10 mouse cellular contexts compared by ENCODE assay signal in the genomic region with DNA sequence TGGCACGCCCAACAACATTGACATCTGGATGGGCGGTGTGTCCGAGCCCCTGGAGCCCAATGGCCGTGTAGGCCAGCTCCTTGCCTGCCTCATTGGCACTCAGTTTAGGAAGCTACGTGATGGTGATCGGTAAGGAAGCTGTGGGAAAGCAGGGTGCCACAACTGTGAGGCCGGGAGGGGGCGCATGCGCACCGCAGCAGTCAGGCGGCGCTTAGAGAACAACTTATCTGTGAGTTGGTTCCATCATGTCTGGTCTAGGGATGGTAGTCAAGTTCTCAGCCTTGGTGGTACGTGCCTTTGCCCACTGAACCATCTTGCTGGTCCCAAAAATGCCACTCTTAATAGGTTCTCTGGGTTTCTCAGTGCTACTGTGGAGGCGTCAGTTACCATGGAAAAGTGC. TPM values are rescaled to one million over a fixed set of nuclear protein-coding genes. Genes with fewer than 3 reads are reported as not detected.
A peak's percentile ranks its signal among the peaks of the same experiment; 100 is the strongest.
DNase-seq lines count a peak whose midpoint lies in the region; ATAC-seq and TF ChIP-seq lines count a peak whose summit lies in the region.
"Had no signal": no experiment of that assay in that cellular context is flagged by ENCODE, and none has a peak within 500 bp of the region (broad histone marks: within the 10 kb centered on the region; RNA-seq: fewer than 3 reads in every experiment).

No protein-coding gene starts in this region.

- 0 out of 2 replicates have a peak, but pooled peaks have one; percentile 8 for ATAC-seq in common myeloid progenitor, adult 5-6 weeks (replicated peaks; ENCODE audit: low read depth, poor library complexity, severe bottlenecking)
- no peak for ATAC-seq in monocyte, adult 5-6 weeks (replicated peaks; ENCODE audit: insufficient number of reproducible peaks, low FRiP score, low TSS enrichment, poor library complexity, severe bottlenecking)
- ATAC-seq: Patski had no signal

- intact Hi-C loops in heart, postnatal 14 days (cut with DNase I) = no loop called here

- TF ChIP-seq CTCF in lung, adult 2 months (IDR thresholded peaks at IDR 0.05; ENCODE audit: insufficient read depth, low read length) = peak; percentile 40; the same call in 1 of the 2 replicates

- no peak for TF ChIP-seq POLR2A in lung, adult 2 months (IDR thresholded peaks at IDR 0.05; ENCODE audit: borderline replicate concordance, extremely low read depth, low read depth, low read length)

- H3K4me1 ChIP-seq in lung, adult 2 months (ENCODE audit: control insufficient read depth, insufficient read depth, low read length) = no peaks in the 10 kb centered on the region

- H3K4me3 ChIP-seq in lung, adult 2 months (replicated peaks; ENCODE audit: extremely low read depth, low read depth, low read length) = no peak overlapping the region

- WGBS in lung, adult 2 months = 57% methylated on average over 14 of the region's 14 CpGs

- peak; percentile 37 to 57 for DNase-seq in cerebellum, postnatal 25 days
- no peak for DNase-seq in cerebellum, adult 11 months
- no peak for DNase-seq in lung, adult 2 months
- DNase-seq in lung, postnatal 25 days (ENCODE audit: low spot score) = no peak
- DNase-seq in lung, postnatal 14 days = peak; percentile 13
- DNase-seq in heart, postnatal 14 days = no peak

RNA-seq across cellular contexts. Expression of a gene that starts 9.2 kb away (rescaled TPM):
- polyA plus RNA-seq in lung, adult 2 months (2012; rRNA removed) = 0.11 and 0.60 TPM in 2 replicates
- 1,506 and 1,797 TPM in 2 replicates for total RNA-seq in common myeloid progenitor, adult 5-6 weeks (2017)
- total RNA-seq in monocyte, adult 5-6 weeks (2017) = not detected in 3 replicates
- under 1 TPM in 1 of 2 experiments, not detected in 1; 0.61 TPM for total RNA-seq in heart, postnatal 14 days (2021)
- polyA plus RNA-seq: Patski had no signal

RNA-seq across cellular contexts. Expression of a gene that starts 25.5 kb away (rescaled TPM):
- polyA plus RNA-seq in lung, adult 2 months (2012; rRNA removed) = 0.85 TPM in 1 of 2 replicates, not detected in the other
- not detected in 2 replicates for total RNA-seq in common myeloid progenitor, adult 5-6 weeks (2017)
- not detected in 3 replicates for total RNA-seq in monocyte, adult 5-6 weeks (2017)
- total RNA-seq in heart, postnatal 14 days (2021) = under 1 TPM in 1 of 2 experiments, not detected in 1; 0.22 TPM
- polyA plus RNA-seq: liver, embryonic 16.5 days; Patski had no signal

RNA-seq across cellular contexts. Expression of a gene that starts 42.3 kb away (rescaled TPM):
- 5.8 TPM in 2 replicates for polyA plus RNA-seq in lung, adult 2 months (2012; rRNA removed)
- total RNA-seq in common myeloid progenitor, adult 5-6 weeks (2017) = 8.4 and 12.0 TPM in 2 replicates
- total RNA-seq in monocyte, adult 5-6 weeks (2017) = 4.3 to 7.3 TPM (median 5.4 TPM) in 3 replicates
- under 1 TPM; 0.17 to 0.19 TPM for total RNA-seq in heart, postnatal 14 days (2021)

RNA-seq across cellular contexts. Expression of a gene that starts 50.4 kb away (rescaled TPM):
- 8.5 and 10.0 TPM in 2 replicates for polyA plus RNA-seq in lung, adult 2 months (2012; rRNA removed)
- total RNA-seq in common myeloid progenitor, adult 5-6 weeks (2017) = 3.9 and 5.3 TPM in 2 replicates
- 6.1 to 6.8 TPM (median 6.5 TPM) in 3 replicates for total RNA-seq in monocyte, adult 5-6 weeks (2017)
- total RNA-seq in heart, postnatal 14 days (2021) = 1 to 10 TPM; 2.1 to 2.9 TPM

Comparison
In these comparisons a context has a peak if more than half of its experiments do, and no peak if none do; other contexts are left out.
1. DNase-seq: peak in cerebellum, postnatal 25 days (2 of 2) and lung, postnatal 14 days (single experiment); none in cerebellum, adult 11 months (single experiment), lung, adult 2 months (single experiment), lung, postnatal 25 days (single experiment) and heart, postnatal 14 days (0 of 2).
2. RNA of a gene that starts 9.2 kb away (total RNA-seq): 1,506 to 1,797 TPM in common myeloid progenitor, adult 5-6 weeks; 0.61 TPM in heart, postnatal 14 days and not detected in monocyte, adult 5-6 weeks; every median in the first group is over 100 times any median in the second.